Mouse (Mus musculus) bone marrow, adult 2 months (tissue): ENCODE data around the gene Rbsn.

Experiments used
- CTCF ChIP-seq: fragments of 200-500 bp; IDR thresholded peaks from 2 replicates; pipeline ENCODE4 v1.5.1; 2011; ENCODE audit warnings: low read length, control low read depth; ENCODE audit not compliant: control insufficient read depth, insufficient read depth
- POLR2A ChIP-seq: fragments of 200-500 bp; IDR thresholded peaks from 2 replicates; pipeline ENCODE4 v1.6.1; 2011; ENCODE audit warnings: low read depth, mild to moderate bottlenecking, control low read depth, low read length, borderline replicate concordance; ENCODE audit not compliant: control insufficient read depth

GRCm38 (mm10) chr6:92153774-92154173 lies 61.0 kb downstream of the Rbsn start:
- TF ChIP-seq CTCF (no peak), POLR2A (no peak)
